Mouse (Mus musculus): ENCODE results near the gene Tulp2.

The Tulp2 gene

DNA sequence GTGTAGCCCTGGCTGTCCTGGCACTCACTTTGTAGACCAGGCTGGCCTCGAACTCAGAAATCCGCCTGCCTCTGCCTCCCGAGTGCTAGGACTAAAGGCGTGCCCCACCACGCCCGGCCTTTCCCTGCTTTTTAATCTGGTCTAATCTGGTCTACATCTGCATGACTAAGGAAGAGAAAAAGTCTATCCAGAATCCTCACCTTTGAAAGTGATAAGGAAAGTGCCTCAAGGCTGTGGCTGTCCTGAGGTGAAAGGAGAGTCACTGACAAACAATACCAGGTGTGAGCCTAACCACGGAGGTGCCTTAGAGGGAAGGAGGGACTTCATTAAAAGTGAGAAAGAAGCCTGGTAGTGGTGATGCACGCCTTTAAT lies 69.8 kb downstream of the Tulp2 start:
- DNase-seq (ENCODE audit: extremely low read depth, low read depth), result no peak

DNA sequence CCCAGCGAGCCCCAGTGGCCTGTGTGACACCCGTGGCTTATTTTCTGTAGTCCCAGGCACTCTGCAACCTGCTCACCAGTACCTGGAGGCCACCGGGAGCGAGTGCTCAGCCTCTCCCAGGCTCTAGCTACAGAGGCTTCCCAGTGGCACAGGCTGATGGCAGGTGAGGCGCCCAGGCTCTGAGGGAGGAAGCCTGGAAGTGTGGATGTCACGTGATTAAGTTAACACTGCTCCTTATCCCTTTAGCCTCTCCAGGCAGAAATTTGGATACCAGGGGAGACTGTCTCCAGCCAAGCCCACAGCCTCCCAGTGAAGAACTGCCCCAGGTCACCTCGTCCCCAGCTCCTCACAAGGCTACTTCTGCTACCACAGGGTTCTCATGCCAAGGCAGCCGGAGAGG lies 71.8 kb downstream of the Tulp2 start:
- DNase-seq (ENCODE audit: extremely low read depth, low read depth), result no peak

DNA sequence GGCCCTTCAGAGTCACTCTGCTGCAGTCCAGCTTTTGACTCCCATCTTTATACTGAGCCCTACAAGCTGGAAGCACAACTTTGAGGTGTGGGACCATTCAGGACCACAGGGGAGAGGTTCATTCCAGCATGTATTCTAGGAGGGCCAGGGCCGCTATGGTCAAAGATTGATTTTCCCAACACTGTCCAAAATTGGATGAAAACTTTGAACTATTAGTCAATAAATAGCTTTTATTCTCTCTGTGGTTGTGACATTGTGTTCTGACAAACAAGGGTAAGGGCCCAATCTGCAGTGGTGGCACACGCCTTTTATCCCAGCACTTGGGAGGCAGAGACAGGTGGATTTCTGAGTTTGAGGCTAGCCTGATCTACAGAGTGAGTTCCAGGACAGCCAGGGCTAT lies 72.3 kb downstream of the Tulp2 start:
- no peak for DNase-seq (ENCODE audit: extremely low read depth, low read depth)

DNA sequence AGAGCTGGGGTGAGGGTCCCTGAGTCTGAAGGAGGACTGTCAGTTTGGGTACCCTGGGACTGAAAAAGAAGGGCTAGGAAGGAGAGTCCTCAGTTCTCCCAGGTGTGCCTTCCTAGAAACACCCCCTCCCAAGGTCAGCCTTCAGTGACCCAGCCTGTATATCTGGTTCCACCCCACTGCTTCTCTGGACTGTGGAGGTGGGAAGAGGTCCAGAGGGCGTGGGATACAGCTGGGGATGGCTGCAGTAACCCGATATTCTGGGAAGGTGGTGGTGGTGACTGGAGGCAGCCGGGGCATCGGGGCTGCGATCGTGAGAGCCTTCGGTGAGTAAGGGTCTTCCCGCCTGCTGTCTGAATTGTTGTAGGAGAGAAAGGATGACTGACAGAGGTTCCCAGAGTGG lies 73.1 kb downstream of the Tulp2 start, which contains the start of gene Hsd17b14:
Gene Hsd17b14 (plus strand): TSS at position 150 of the 400 bp plus-strand sequence.
- no peak for DNase-seq (ENCODE audit: extremely low read depth, low read depth)

DNA sequence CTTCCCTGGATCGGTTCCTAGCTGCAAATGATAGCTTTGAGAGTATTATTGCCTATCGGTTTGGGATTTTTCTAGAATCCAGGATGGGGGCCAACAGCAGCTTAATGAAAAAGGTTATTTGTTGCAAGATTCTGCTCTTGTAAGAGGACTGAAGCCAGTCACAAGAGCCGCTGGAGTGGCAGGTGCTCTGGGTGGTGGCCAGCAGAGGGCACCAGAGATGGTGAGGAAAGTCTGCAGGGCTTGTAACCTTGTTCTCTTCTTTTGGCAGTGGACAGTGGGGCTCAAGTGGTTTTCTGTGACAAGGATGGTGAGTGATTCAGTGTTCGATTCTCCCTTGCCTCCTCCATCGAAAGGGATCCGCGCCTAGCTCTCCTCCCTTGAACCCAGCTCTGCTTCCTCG lies 74.1 kb downstream of the Tulp2 start:
- DNase-seq (ENCODE audit: extremely low read depth, low read depth), result no peak

DNA sequence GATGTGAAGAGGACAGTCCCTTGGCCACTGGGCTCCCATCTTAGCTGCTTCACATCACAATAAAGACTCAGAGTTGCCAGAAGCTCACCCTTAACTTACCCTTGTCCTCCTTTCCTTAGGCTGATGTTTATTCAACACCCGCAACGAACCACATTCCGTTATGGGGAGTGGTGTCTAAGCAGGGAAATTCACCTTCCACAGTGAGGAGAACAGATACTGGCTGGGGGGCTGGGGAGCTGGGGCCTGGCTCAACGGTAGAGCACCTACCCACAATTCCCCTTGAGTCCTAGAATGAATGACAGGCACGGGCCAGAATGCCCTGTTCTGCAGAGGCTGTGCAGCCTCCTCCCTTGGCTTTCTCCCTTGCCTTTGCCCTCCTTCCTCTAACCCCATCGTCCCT lies 77.2 kb downstream of the Tulp2 start:
- DNase-seq (ENCODE audit: extremely low read depth, low read depth), result no peak

DNA sequence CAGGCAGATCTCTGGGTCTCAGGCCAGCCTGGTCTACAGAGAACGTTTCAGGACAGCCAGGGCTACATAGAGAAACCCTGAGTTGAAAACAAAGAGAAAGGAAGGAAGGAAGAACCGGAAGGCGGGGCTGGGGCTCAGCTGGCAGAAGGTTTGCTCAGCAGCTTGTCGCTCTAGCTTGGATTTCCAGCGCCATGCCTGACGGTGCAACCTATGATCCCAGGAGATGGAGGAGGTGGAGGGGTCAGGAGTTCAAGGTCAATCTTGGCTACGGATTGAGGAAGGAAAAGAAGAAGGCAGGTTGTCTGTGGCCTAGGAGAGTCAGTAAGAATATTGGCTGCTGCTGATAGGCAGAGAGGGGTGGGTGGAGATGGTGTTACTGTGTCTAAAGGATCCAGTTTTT lies 78.6 kb downstream of the Tulp2 start:
- DNase-seq (ENCODE audit: extremely low read depth, low read depth), result no peak

DNA sequence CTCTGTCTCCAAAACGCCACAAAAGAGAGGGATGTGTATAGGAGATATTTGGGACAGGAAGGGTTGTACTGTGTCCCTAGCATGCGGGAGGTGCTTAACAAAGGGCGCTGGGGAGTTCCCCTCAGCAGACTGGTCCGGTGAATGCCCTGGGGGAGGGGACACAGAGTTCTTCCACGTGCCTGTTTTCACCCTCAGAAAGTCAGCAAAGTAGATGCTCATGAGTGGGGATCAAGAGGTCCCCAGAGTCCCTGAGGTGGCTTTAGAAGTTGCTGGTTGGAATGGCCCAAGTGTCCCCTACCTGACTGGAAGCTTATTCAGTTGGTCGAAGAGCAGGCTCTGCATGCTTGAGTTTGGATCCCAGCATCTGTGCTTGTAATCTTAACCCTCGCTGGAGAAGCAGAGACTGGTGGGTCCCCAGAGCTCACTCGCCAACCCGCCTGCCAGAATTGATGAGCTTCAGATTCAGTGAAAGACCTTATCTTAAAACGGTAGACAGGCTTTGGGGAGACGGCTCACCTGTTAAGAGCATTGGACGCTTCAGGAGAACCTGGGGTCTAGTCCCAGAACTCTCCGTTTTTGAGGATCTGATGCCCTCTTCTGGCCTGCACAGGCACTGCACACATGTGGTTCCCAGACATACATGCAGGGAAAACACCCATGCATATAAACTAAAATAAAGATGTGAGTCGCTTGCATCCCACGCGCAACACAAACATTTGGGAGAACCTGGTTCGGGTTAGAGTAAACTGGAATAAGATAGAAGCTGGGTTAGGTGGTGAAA lies 79.4 kb downstream of the Tulp2 start:
- no peak for DNase-seq (ENCODE audit: extremely low read depth, low read depth)

DNA sequence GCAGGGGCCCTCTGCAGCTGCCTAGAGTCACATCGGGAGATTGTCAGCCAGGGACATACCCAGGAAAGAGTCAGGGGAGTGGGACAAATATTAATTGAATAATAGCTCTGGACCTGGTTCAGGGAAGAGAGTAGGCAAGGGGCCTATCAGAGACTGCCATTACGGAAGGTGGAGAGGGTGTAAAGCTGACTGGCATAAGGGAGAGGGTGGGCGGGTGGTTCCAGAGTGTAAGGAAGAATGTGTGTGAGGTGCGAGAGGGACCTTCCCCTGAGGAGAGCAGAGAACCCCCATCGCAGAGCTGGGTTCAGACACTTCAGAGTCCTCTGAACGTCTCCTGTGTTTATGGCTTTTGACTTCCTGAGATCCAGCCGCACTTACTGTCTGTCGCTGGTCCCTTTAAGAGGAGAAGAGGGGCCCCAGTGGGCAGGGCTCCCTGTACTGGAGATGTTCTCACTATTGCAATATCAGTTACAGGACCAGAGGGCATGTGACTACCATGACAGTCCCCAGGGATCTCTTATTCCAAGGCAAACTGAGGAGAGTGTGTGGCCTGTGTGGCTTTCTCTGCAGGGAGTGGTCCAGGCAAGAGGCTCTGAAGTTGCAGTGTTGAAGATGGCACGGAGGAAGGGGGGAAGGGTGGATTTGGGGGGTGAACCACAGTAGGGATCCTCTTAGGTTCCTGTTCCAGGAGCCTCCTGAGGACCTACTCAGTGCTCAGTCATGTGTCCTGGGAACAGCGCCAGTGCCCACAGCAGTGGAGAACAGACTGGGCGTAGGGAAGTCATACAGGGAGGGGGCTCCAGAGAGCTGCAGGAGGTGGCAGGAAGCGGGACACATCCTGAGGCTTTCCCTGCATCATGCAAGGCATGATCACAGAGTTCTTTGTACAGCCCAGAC lies 80.2 kb downstream of the Tulp2 start:
- no peak for DNase-seq (ENCODE audit: extremely low read depth, low read depth)

DNA sequence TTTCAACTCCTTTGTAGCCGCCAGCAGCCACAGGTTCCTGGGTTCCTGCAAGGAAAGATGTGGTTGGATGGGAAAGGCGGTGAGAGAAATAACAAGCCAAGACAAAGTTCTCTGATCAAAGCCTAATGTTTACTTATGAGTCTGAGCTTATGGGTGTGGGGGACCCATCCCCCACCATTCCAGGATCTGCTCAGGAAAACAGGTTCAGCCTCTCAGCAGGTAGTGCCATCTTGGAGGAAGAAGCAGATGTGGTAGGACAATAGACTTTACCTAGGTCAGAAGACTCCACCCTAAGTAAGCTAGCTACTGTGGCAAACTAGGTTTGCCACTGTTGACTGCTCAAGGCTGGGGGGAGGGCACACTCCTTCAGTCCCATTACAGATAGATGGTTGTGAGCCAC lies 83.1 kb downstream of the Tulp2 start:
- DNase-seq (ENCODE audit: extremely low read depth, low read depth), result no peak

DNA sequence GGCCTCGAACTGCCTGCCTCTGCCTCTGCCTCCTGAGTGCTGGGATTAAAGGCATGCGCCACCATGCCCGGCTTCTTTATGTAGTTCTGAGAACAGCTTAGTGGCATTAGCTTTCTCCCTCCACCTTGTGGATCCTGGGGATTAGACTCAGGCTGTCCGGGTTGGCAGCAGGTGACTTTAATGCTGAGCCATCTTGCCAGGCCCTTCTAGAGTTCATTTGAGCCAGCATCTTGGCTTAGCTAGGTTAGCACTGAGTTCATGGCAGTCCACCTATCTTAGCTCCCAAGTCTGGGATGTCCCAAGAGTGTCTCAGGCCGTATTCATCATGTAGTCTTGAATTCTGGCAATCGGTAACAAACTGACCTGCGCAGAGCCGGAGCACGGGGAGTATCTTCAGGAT lies 83.8 kb downstream of the Tulp2 start:
- DNase-seq (ENCODE audit: extremely low read depth, low read depth), result no peak

DNA sequence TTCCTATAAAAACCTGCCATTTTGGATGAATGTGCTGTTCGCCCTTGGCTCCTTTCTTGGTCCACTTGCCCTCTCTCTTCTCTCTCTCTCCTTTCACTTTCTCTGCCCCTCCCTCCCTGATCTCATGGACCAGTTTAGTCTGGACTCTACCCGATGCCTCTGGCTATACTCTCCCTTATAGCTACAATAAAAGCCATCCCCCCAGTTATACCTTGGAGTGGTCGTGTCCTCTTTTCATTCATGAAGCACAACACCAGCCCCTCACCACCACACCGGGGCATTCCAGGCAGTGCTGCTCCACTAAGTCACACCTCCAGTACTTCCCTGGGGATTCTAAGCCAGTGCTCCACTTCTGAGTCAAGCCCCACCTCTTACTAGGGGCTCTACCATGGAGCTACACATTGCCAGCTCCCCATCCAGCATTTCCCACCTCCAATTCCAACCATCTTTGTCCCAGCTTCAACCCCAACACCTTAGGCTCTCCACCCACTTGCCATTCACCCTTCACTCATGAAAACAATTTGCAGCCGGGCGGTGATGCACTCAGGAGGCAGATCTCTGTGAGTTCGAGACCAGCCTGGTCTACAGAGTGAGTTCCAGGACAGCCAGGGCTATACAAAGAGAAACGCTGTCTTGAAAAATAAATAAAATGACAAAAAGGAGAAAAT lies 85.6 kb downstream of the Tulp2 start:
- no peak for DNase-seq (ENCODE audit: extremely low read depth, low read depth)

DNA sequence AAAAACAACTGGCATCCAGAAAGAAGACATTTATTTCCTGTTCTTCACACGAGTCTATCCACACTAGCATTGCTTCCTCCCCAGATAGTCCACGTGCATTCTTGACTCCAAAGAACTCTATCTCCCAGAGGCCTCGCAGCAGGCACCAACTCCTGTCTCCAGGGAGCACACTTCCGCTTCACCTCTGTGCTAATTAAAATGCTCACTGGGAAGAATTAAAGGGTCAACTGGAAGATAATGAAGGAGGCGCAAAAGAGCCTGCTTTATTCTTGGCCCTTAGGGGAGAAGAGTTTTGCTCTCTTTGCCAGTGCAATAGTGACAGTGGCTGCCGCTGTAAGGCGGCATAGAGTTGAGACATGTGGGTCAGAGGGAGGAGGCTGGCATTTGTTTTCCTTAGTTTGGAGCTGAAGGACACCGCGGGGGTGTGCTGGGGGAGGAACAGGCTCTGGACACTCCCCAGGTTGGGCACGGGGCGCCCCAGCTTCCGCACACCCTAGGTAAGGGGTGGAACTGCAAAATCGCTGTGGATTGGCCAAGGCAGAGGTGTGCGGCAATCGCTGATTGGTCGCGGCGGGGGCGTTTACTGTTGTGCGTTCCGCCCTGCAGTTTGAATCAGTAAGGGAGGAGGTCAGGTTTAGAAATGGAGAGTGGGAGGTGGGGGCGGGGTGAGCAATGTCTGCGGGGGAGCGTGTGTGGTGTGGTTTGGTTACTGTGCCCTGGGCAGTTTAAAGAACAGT lies 86.3 kb downstream of the Tulp2 start:
- DNase-seq (ENCODE audit: extremely low read depth, low read depth), result peak; percentile 94

DNA sequence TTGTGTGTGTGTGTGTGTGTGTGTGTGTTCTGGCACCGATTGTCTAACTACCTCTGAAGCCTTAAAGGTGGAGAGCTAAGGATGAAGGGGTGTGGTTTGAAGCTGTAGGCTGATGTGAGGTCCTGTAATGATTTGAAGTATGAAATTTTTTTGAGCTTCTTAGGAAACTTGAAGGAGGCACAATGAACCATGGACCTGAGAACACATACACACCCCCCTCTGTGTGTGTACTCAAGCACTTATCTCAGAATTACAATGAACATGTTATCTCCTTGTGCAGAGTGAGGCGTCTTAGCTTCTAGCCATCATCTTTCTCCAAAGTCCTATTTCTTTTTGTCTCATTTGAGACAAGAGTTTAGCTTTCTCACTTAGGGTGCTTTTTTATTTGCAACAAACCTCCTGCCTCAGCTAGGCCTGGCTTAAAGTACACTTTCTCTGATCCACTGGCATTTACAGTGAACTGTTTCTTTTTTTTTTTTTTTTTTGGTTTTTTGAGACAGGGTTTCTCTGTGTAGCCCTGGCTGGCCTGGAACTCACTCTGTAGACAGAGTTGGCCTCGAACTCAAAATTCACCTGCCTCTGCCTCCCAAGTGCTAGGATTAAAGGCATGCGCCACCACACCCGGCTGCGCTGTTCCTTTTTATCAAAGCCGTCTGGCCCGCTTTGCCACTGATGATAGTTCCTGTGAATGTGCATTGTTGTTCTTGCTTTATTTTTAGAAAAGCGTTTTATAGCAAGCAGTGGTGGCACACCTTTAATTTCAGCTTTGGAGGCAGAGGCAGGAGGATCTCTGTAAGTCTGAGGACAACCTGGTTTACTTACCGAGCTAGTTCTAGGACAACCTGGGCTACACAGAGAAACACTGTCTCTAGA lies 87.2 kb downstream of the Tulp2 start:
- peak; percentile 87 for DNase-seq (ENCODE audit: extremely low read depth, low read depth)

DNA sequence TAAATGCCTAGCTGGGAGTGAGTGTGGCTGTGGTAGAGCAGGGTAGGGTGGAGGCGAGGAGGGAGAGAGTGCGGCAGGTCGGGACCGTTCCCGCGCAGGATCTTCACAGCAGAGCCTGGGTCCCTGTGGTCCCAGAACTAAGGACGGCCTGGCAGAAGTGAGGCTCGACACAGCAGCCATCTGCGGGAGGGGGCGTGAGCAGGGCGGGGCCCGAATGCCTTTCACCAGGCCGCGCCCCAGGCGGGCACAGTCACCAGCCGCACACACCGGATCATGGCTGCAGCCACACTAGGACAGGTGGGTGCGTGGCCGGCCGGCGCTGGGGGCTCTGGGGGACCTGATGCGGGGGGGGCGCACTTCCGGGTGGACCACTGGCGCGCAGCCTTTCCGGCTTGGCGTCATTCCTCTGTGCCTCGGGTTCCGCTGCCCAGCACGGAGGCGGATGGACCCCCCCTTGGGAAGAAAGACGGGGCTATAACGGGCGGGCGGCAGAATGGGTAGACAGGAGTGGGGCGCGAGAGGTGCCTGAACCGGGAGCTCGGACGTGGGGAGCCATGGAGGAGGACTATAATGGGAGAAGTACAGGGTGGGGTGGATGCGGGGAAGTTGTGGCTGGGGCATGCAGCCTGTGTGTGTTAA lies 88.5 kb downstream of the Tulp2 start, which contains the start of gene Bcat2:
Gene Bcat2 (plus strand): TSS at position 51 of the 639 bp plus-strand sequence.
- no peak for DNase-seq (ENCODE audit: extremely low read depth, low read depth)

DNA sequence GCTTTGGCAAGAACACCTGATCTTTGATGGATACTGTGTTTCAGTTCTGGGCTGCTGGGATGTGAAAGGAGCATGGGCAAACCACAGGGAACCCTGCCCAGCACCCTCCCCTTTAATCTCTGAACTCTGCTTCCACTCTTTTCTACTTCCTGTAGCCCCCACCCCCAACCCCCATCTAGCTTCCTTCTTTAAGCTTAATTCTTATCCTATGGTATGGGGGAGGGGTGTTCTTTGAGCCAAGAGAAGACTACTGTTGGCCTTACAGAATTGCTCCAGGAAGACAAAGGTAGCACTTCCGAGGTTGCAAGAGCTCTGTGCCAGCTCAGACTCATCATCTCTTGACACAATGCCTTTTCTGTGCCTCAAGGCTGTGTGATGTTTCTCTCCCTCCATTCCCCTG lies 90.3 kb downstream of the Tulp2 start:
- DNase-seq (ENCODE audit: extremely low read depth, low read depth), result no peak

All from MEL-GATA-1-ER (cell line).